Mouse (Mus musculus) megakaryocyte, embryonic 14.5 days (primary cell): ENCODE results near the gene Rd3. TPM values are rescaled to one million over a fixed set of nuclear protein-coding genes. Genes with fewer than 3 reads are reported as not detected.
A peak's percentile ranks its signal among the peaks of the same experiment; 100 is the strongest.

ENCODE experiments used
- H3K27me3 ChIP-seq: replicated peaks from 2 replicates; pipeline ENCODE3; 2012; ENCODE audit warnings: inconsistent platforms
- H3K36me3 ChIP-seq: replicated peaks from 2 replicates; pipeline ENCODE3; 2012; ENCODE audit warnings: low read length, inconsistent platforms, mixed read lengths
- H3K4me1 ChIP-seq: 2 replicates; pipeline ENCODE4 v1.6.1; 2012; ENCODE audit warnings: inconsistent platforms
- H3K4me3 ChIP-seq: replicated peaks from 2 replicates; pipeline ENCODE3; 2012; ENCODE audit warnings: moderate library complexity, mild to moderate bottlenecking, inconsistent platforms
- H3K9me3 ChIP-seq: 2 replicates; pipeline ENCODE4 v1.6.1; 2012; ENCODE audit warnings: inconsistent platforms
- FLI1 ChIP-seq: IDR thresholded peaks from 2 replicates; pipeline ENCODE4 v1.6.1; 2012; ENCODE audit warnings: low read length, inconsistent platforms, mixed read lengths
- GATA1 ChIP-seq: IDR thresholded peaks from 3 replicates; pipeline ENCODE4 v1.6.1; 2012; ENCODE audit warnings: mixed read lengths, low read length, inconsistent platforms, borderline replicate concordance
- polyA plus RNA-seq: library from polyadenylated mRNA; stranded (reverse); fragments of >175 nt; gene quantifications from 2 replicates; pipeline ENCODE4 v1.2.3, GENCODE M21; 2012; ENCODE audit warnings: low replicate concordance; ENCODE audit not compliant: insufficient read depth

Gene Rd3
- polyA plus RNA-seq, 1 experiment, result 1.3 TPM

DNA sequence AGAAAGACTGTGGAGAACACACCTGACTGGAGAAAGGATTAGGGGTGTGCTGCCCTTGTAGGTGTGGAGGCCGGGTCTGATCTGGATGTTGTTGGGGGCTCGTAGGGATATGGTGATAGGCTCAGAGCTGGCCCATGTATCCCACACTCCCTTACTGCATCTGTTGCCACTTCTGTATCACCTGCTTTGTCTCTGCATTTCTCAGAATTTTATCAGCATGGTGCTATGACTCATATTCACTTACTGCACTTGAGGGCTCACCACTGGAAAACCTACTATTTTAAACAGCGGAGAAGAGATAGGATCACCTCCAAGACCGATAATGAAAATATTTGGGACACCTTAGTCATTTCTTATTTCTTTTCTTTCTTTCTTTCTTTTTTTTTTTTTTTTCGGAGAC is 11.9 kb downstream of the Rd3 start:
- Histone ChIP-seq H3K4me3 (peak overlapping the region; percentile 73), H3K27me3 (peaks cover 22% of the 10 kb centered on the region), H3K4me1 (peaks cover 39% of the 10 kb centered on the region), H3K36me3 (peaks cover 9% of the 10 kb centered on the region), H3K9me3 (no peaks in the 10 kb centered on the region)
- TF ChIP-seq GATA1 (no peak), FLI1 (no peak)

- Histone ChIP-seq H3K4me3 (peak overlapping the region; percentile 95), H3K9me3 (no peaks in the 10 kb centered on the region), H3K36me3 (peaks cover 17% of the 10 kb centered on the region), H3K27me3 (peaks cover 13% of the 10 kb centered on the region), H3K4me1 (peaks cover 37% of the 10 kb centered on the region)
- TF ChIP-seq FLI1 (peak; percentile 61; the same call in 1 of the 2 replicates), GATA1 (no peak)
These were observed 12.8 kb downstream of the Rd3 start for GRCm38 (mm10) chr1:191989994-191990393.

- peaks cover 31% of the 10 kb centered on the region for H3K4me1 ChIP-seq
- H3K4me3 ChIP-seq, result no peak overlapping the region
These were observed 15.0 kb downstream of the Rd3 start for GRCm38 (mm10) chr1:191992040-191992780.

GRCm38 (mm10) chr1:191994476-191994875 is 17.3 kb downstream of the Rd3 start:
- H3K36me3 ChIP-seq, result peaks cover 60% of the 10 kb centered on the region
- no peaks in the 10 kb centered on the region for H3K27me3 ChIP-seq
- no peak for TF ChIP-seq GATA1
- no peak for TF ChIP-seq FLI1
- H3K4me3 ChIP-seq, result no peak overlapping the region
- 0 out of 2 replicates have a peak, but pooled peaks cover 3% of the 10 kb centered on the region for H3K9me3 ChIP-seq
- H3K4me1 ChIP-seq, result peaks cover 22% of the 10 kb centered on the region

More at GRCm38 (mm10) chr1:191992040-191992780, 15.0 kb downstream of the Rd3 start:
- TF ChIP-seq GATA1 (no peak), FLI1 (no peak)
- no peaks in the 10 kb centered on the region for H3K27me3 ChIP-seq
- H3K9me3 ChIP-seq, result 0 out of 2 replicates have a peak, but pooled peaks cover 3% of the 10 kb centered on the region
- H3K36me3 ChIP-seq, result peaks cover 38% of the 10 kb centered on the region

GRCm38 (mm10) chr1:191995488-191995887 is 18.3 kb downstream of the Rd3 start:
- Histone ChIP-seq H3K4me3 (no peak overlapping the region), H3K27me3 (no peaks in the 10 kb centered on the region), H3K4me1 (peaks cover 22% of the 10 kb centered on the region), H3K9me3 (0 out of 2 replicates have a peak, but pooled peaks cover 3% of the 10 kb centered on the region), H3K36me3 (peaks cover 70% of the 10 kb centered on the region)
- TF ChIP-seq GATA1 (no peak), FLI1 (no peak)

DNA sequence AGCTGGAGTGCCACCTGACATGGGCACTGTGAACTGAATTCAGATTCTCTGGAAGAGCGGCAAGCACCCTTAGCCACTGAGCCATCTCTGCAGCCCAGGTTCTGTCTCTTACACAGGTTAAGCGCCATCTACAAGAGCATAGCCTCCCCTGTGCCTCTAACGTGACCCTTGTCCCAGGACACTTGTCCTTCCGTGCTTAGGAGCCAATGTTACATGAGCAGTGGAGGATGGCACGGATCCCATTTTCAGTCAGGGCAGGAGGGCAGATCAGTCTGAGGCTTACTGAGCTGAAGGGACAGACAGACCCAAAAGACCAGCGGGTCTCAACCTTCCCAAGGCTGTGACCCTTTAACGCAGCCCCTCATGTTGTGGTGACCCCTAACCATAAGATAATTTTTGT is 18.7 kb downstream of the Rd3 start:
- Histone ChIP-seq H3K36me3 (peaks cover 74% of the 10 kb centered on the region), H3K4me3 (no peak overlapping the region), H3K9me3 (0 out of 2 replicates have a peak, but pooled peaks cover 3% of the 10 kb centered on the region), H3K4me1 (peaks cover 20% of the 10 kb centered on the region), H3K27me3 (no peaks in the 10 kb centered on the region)
- no peak for TF ChIP-seq GATA1
- no peak for TF ChIP-seq FLI1

DNA sequence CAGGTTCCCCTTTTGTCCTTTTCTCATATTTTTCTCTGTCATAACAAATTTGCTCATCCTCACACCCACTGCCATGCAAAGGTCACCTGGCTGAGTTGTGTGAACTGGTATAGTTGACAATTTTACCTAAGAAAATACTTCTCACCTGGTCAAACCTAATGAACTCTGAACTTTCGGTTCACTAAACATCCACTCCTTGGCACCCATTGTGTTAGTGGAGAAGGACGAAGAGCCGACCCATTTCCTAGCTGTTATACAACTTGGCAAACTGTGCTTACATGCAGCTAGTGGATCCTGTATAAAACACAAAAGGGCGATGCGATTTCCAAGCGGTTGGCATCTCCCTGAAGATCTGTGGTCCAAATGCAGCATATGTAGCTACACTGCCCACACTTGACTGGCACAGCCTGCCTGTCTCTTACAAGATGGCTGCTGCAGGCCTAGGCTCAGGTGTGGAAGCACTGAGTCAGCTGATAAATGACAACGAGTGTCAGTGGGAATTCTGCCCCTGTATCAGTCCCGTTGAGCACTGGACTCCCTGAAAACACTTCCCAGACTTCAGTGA is 19.5 kb downstream of the Rd3 start:
- Histone ChIP-seq H3K9me3 (0 out of 2 replicates have a peak, but pooled peaks cover 3% of the 10 kb centered on the region), H3K4me1 (peaks cover 15% of the 10 kb centered on the region), H3K36me3 (peaks cover 81% of the 10 kb centered on the region), H3K4me3 (peak overlapping the region; percentile 21), H3K27me3 (no peaks in the 10 kb centered on the region)
- TF ChIP-seq FLI1 (no peak), GATA1 (no peak)

GRCm38 (mm10) chr1:191999022-191999421 is 21.9 kb downstream of the Rd3 start:
- Histone ChIP-seq H3K36me3 (peaks cover 72% of the 10 kb centered on the region), H3K4me3 (no peak overlapping the region), H3K4me1 (peaks cover 8% of the 10 kb centered on the region), H3K27me3 (no peaks in the 10 kb centered on the region), H3K9me3 (0 out of 2 replicates have a peak, but pooled peaks cover 3% of the 10 kb centered on the region)
- TF ChIP-seq FLI1 (no peak), GATA1 (no peak)

Other genes starting within 250 kb of the Rd3 start
- 1.6 and 1.7 TPM in 2 replicates for gene Nek2, start 155.9 kb upstream of the Rd3 start, polyA plus RNA-seq
- 22.9 and 46.4 TPM in 2 replicates for gene Slc30a1, start 70.6 kb upstream of the Rd3 start, polyA plus RNA-seq
- gene Traf5, start 115.2 kb downstream of the Rd3 start, polyA plus RNA-seq, result 3.8 and 8.2 TPM in 2 replicates
- gene Rcor3, start 160.7 kb downstream of the Rd3 start, polyA plus RNA-seq, result 6.0 and 15.6 TPM in 2 replicates
- not detected in 2 replicates for gene Kcnh1, start 213.4 kb downstream of the Rd3 start, polyA plus RNA-seq